Mouse (Mus musculus): ENCODE measurements around the gene Capn10.

- peak; percentile 30; the same call in 1 of the 2 replicates for TF ChIP-seq CTCF (IDR thresholded peaks at IDR 0.05; ENCODE audit: extremely low read depth, insufficient read length, insufficient replicate concordance, low read depth, low read length)
- TF ChIP-seq POLR2A (IDR thresholded peaks at IDR 0.05; ENCODE audit: low read depth, low read length), result no peak
These were observed 25.1 kb upstream of the Capn10 start for GRCm38 (mm10) chr1:92909068-92909467.

Measured in small intestine, adult 2 months (tissue).